Mouse (Mus musculus): Measurements from ENCODE around the gene Mlh1. TPM values are rescaled to one million over a fixed set of nuclear protein-coding genes. Genes with fewer than 3 reads are reported as not detected.
A peak's percentile ranks its signal among the peaks of the same experiment; 100 is the strongest.

Mlh1 gene
- polyA plus RNA-seq, 1 experiment: 0.54 TPM

DNA sequence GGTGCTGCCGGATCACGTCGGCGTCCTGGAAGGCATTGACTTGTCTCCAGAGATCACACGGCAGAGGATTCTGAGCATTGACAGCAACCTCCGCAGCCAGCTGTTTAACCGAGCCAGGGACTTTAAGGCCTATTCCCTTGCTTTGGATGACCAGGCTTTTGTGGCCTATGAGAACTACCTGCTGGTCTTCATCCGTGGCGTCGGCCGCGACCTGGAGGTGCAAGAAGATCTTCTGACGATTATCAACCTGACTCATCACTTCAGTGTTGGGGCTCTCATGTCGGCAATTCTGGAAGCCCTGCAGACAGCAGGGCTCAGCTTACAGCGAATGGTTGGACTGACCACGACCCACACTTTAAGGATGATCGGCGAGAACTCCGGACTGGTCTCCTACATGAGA lies 765 bp upstream of the Mlh1 start:
- Histone ChIP-seq H3K9me3 (ENCODE audit: control insufficient read depth, low read length) (no peaks in the 10 kb centered on the region), H3K36me3 (ENCODE audit: control insufficient read depth) (peaks cover 55% of the 10 kb centered on the region), H3K27me3 (ENCODE audit: control insufficient read depth) (no peaks in the 10 kb centered on the region), H3K4me1 (ENCODE audit: control insufficient read depth) (peaks cover 50% of the 10 kb centered on the region), H3K4me3 (replicated peaks) (peak overlapping the region; percentile 79)
- TF ChIP-seq GATA1 (IDR thresholded peaks at IDR 0.05; ENCODE audit: low read length) (no peak), TAL1 (IDR thresholded peaks at IDR 0.05; ENCODE audit: low read length) (no peak)

- H3K4me3 ChIP-seq (replicated peaks): peak overlapping the region; percentile 79
- H3K36me3 ChIP-seq (ENCODE audit: control insufficient read depth): peaks cover 55% of the 10 kb centered on the region
- H3K4me1 ChIP-seq (ENCODE audit: control insufficient read depth): peaks cover 45% of the 10 kb centered on the region
Measured at GRCm38 (mm10) chr9:111271056-111271433, 546 bp downstream of the Mlh1 start.

DNA sequence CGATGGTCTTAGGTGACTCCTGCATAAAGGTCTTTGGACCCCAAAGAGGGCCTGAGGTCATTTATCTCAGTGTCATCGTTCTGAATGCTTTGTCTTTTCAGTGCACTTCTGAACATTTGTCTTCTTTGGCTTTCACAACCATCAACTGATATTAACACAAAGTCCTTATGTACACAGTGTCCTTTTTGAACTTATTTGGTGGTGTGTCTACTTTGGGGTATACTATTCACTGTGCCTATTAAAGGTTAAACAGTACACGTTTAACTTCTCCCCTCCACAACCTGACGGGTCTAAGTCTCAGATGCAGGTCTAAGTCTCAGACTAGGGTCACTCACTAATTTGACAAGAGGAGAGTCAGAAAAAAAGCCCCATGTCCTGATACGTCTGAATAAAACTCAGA lies 985 bp downstream of the Mlh1 start:
- H3K36me3 ChIP-seq (ENCODE audit: control insufficient read depth): peaks cover 54% of the 10 kb centered on the region
- peaks cover 44% of the 10 kb centered on the region for H3K4me1 ChIP-seq (ENCODE audit: control insufficient read depth)

More at GRCm38 (mm10) chr9:111271056-111271433, 546 bp downstream of the Mlh1 start:
- Histone ChIP-seq H3K27me3 (ENCODE audit: control insufficient read depth) (no peaks in the 10 kb centered on the region), H3K9me3 (ENCODE audit: control insufficient read depth, low read length) (no peaks in the 10 kb centered on the region)
- TF ChIP-seq TAL1 (IDR thresholded peaks at IDR 0.05; ENCODE audit: low read length): no peak
- no peak for TF ChIP-seq GATA1 (IDR thresholded peaks at IDR 0.05; ENCODE audit: low read length)

DNA sequence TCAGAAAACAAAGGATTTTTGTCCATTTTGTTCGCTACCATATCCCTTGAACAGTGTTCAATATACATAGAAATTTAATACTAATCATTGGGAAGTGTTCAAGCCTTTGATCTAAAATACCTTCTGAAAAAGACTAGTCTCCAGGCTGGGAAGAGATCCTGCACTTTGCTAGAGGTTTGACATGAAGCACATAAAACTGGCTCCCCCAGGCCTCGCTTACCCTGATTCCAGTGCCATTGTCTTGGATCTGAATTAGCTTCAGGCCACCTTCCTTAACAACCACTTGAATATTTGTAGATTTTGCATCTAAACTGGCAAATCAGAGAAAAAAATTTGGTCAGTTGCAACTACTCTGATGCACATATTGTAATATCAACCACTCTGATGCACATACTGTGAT lies 3.6 kb downstream of the Mlh1 start:
- no peak overlapping the region for H3K4me3 ChIP-seq (replicated peaks)
- peaks cover 53% of the 10 kb centered on the region for H3K36me3 ChIP-seq (ENCODE audit: control insufficient read depth)
- H3K4me1 ChIP-seq (ENCODE audit: control insufficient read depth): peaks cover 22% of the 10 kb centered on the region
- TF ChIP-seq TAL1 (IDR thresholded peaks at IDR 0.05; ENCODE audit: low read length) (no peak), GATA1 (IDR thresholded peaks at IDR 0.05; ENCODE audit: low read length) (no peak)
- no peaks in the 10 kb centered on the region for H3K9me3 ChIP-seq (ENCODE audit: control insufficient read depth, low read length)
- no peaks in the 10 kb centered on the region for H3K27me3 ChIP-seq (ENCODE audit: control insufficient read depth)

More for the DNA sequence above, 985 bp downstream of the Mlh1 start:
- Histone ChIP-seq H3K9me3 (ENCODE audit: control insufficient read depth, low read length) (no peaks in the 10 kb centered on the region), H3K4me3 (replicated peaks) (peak overlapping the region; percentile 79), H3K27me3 (ENCODE audit: control insufficient read depth) (no peaks in the 10 kb centered on the region)
- no peak for TF ChIP-seq GATA1 (IDR thresholded peaks at IDR 0.05; ENCODE audit: low read length)
- TF ChIP-seq TAL1 (IDR thresholded peaks at IDR 0.05; ENCODE audit: low read length): no peak

- H3K36me3 ChIP-seq (ENCODE audit: control insufficient read depth): peaks cover 89% of the 10 kb centered on the region
- no peak overlapping the region for H3K4me3 ChIP-seq (replicated peaks)
- no peaks in the 10 kb centered on the region for H3K27me3 ChIP-seq (ENCODE audit: control insufficient read depth)
- TF ChIP-seq TAL1 (IDR thresholded peaks at IDR 0.05; ENCODE audit: low read length) (no peak), GATA1 (IDR thresholded peaks at IDR 0.05; ENCODE audit: low read length) (no peak)
- H3K4me1 ChIP-seq (ENCODE audit: control insufficient read depth): no peaks in the 10 kb centered on the region
- no peaks in the 10 kb centered on the region for H3K9me3 ChIP-seq (ENCODE audit: control insufficient read depth, low read length)
Measured at GRCm38 (mm10) chr9:111261356-111261755, 10.2 kb downstream of the Mlh1 start.

DNA sequence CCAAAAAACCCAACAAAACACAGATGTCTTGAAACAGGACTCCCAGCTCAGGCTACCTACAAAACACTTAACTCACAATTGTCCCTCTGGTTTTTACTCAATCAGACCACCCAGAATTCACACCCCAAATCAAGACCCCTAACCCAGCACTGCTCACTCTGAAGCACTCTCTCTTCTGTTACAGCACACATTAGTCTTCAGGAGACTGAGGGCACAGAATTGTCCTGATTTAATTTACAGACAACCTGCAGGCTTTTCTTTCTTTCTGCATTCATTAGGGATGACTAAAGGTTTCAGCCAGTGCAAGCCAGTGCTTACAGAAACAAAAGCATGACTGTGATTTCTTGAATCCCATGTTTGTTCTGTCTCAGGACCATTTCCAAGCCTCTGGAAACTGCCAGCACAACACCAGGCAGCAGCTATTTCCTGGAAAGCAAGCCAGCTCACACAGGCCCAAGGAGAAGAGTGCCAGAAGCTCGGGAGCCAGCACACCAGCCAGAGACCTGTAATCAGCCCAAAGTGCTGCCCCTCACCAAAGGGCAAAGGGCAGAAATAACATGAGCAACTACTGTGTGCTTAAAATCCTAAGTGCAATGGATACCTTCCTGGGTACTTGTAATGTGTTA lies 11.1 kb downstream of the Mlh1 start:
- H3K36me3 ChIP-seq (ENCODE audit: control insufficient read depth): peaks cover 88% of the 10 kb centered on the region
- H3K27me3 ChIP-seq (ENCODE audit: control insufficient read depth): no peaks in the 10 kb centered on the region
- H3K9me3 ChIP-seq (ENCODE audit: control insufficient read depth, low read length): no peaks in the 10 kb centered on the region
- TF ChIP-seq TAL1 (IDR thresholded peaks at IDR 0.05; ENCODE audit: low read length) (no peak), GATA1 (IDR thresholded peaks at IDR 0.05; ENCODE audit: low read length) (no peak)
- no peaks in the 10 kb centered on the region for H3K4me1 ChIP-seq (ENCODE audit: control insufficient read depth)
- H3K4me3 ChIP-seq (replicated peaks): no peak overlapping the region

DNA sequence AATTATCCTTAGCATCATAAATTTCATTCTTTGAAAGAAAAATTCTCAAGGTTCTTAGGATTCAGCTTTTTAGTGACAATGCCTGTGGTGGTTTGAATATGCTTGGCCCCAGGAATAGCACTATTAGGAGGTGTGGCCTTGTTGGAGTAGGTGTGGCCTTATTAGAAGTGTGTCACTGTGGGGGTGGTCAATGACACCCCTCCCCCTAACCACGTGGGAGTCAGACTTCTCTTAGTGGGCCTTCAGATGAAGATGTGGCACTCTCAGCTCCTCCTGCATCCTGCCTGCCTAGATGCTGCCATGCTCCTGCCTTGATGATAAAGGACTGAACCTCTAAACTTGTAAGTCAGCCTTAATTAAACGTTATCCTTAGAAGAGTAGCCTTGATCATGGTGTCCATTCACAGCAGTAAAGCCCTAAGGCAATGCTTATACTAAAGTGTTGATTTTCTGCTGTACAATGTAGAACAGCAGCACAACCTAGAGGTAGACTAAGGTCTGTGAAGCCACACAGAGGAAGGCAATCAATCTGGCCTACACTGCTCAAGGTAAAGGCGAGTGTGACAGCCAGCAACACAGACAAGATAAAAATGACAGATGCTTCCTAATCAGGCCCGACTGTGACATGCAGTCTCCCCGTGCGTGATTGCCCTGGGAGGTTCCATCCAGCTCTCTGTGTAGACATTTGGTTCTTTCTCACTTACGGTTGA lies 19.3 kb downstream of the Mlh1 start:
- no peak for TF ChIP-seq GATA1 (IDR thresholded peaks at IDR 0.05; ENCODE audit: low read length)
- TF ChIP-seq TAL1 (IDR thresholded peaks at IDR 0.05; ENCODE audit: low read length): no peak
- Histone ChIP-seq H3K27me3 (ENCODE audit: control insufficient read depth) (no peaks in the 10 kb centered on the region), H3K36me3 (ENCODE audit: control insufficient read depth) (peaks cover 96% of the 10 kb centered on the region), H3K9me3 (ENCODE audit: control insufficient read depth, low read length) (no peaks in the 10 kb centered on the region), H3K4me3 (replicated peaks) (no peak overlapping the region), H3K4me1 (ENCODE audit: control insufficient read depth) (peaks cover 2% of the 10 kb centered on the region)

DNA sequence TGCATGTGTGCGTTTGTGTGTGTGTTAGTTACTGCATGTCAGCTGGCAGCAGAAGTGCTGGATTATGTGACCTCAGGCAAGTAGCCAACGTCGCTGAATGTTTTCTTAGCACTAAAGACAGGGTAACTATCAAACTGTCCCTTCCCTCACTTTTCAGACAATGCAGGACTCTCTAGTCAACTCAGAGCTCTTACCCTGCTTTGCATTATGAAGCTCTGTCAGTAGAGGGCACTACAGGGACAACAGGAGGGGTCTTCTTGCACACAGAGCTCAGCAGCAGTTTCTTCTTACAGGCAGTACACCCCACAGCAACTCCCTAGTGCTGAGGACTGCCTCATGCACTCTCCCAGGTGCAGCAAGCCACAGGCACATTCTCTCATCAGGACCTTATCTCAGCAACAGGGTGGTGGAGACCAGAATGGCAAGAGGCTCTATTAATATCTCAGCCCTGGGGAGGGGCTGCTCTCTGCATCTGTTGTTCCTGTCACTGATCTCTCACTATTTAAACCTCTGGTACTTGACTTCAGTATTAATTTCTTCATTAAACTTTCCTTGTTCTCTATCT lies 23.8 kb downstream of the Mlh1 start:
- no peaks in the 10 kb centered on the region for H3K27me3 ChIP-seq (ENCODE audit: control insufficient read depth)
- no peak overlapping the region for H3K4me3 ChIP-seq (replicated peaks)
- H3K9me3 ChIP-seq (ENCODE audit: control insufficient read depth, low read length): no peaks in the 10 kb centered on the region
- TF ChIP-seq GATA1 (IDR thresholded peaks at IDR 0.05; ENCODE audit: low read length): no peak
- no peak for TF ChIP-seq TAL1 (IDR thresholded peaks at IDR 0.05; ENCODE audit: low read length)
- H3K4me1 ChIP-seq (ENCODE audit: control insufficient read depth): peaks cover 3% of the 10 kb centered on the region
- peaks cover 88% of the 10 kb centered on the region for H3K36me3 ChIP-seq (ENCODE audit: control insufficient read depth)

DNA sequence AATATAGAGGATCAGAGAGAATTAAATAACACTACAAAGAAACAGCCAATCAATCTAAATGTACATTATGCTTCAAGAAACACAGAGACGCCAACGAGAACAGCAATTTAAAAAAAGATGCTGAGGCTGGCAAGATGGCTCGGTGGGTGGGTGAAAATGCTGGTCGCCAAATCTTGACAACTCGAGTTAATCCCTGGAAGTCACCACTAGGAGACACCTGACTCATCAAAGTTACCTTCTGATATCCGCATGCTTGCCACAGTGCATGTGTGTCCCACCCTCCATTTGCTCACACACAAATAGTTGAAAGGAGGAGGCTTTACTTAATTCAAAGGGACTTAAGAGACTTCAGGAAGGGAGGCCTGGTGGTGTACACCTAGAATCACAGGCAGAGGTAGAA lies 26.0 kb downstream of the Mlh1 start:
- Histone ChIP-seq H3K4me3 (replicated peaks) (no peak overlapping the region), H3K36me3 (ENCODE audit: control insufficient read depth) (peaks cover 81% of the 10 kb centered on the region), H3K4me1 (ENCODE audit: control insufficient read depth) (peaks cover 3% of the 10 kb centered on the region), H3K27me3 (ENCODE audit: control insufficient read depth) (no peaks in the 10 kb centered on the region), H3K9me3 (ENCODE audit: control insufficient read depth, low read length) (no peaks in the 10 kb centered on the region)
- no peak for TF ChIP-seq GATA1 (IDR thresholded peaks at IDR 0.05; ENCODE audit: low read length)
- TF ChIP-seq TAL1 (IDR thresholded peaks at IDR 0.05; ENCODE audit: low read length): no peak
